Mouse (Mus musculus) ES-Bruce4 (cell line): Measurements from ENCODE around the gene Lamb2. TPM values are rescaled to one million over a fixed set of nuclear protein-coding genes. Genes with fewer than 3 reads are reported as not detected.
A peak's percentile ranks its signal among the peaks of the same experiment; 100 is the strongest.

Experiments used
- H3K27ac ChIP-seq: 2 replicates; pipeline ENCODE4 v1.5.1; 2012; ENCODE audit warnings: low read length, inconsistent platforms; ENCODE audit not compliant: insufficient read depth
- H3K27me3 ChIP-seq: 2 replicates; pipeline ENCODE4 v1.6.1; 2012; ENCODE audit warnings: mild to moderate bottlenecking, low read length, inconsistent platforms; ENCODE audit not compliant: control insufficient read depth, poor library complexity, insufficient read depth, severe bottlenecking
- H3K36me3 ChIP-seq: 2 replicates; pipeline ENCODE4 v1.6.1; 2012; ENCODE audit warnings: inconsistent platforms, mild to moderate bottlenecking, low read length, moderate library complexity; ENCODE audit not compliant: control insufficient read depth, poor library complexity, insufficient read depth, severe bottlenecking
- H3K4me1 ChIP-seq: one replicate; pipeline ENCODE4 v1.8.1; 2011; ENCODE audit warnings: low read length; ENCODE audit not compliant: control insufficient read depth, insufficient read depth
- H3K4me3 ChIP-seq: 2 replicates; pipeline ENCODE4 v1.5.1; 2011; ENCODE audit warnings: low read depth, mild to moderate bottlenecking, low read length
- H3K9ac ChIP-seq: 2 replicates; pipeline ENCODE4 v1.6.1; 2012; ENCODE audit warnings: low read depth, mild to moderate bottlenecking, inconsistent platforms; ENCODE audit not compliant: poor library complexity, severe bottlenecking
- H3K9me3 ChIP-seq: replicated peaks from 2 replicates; pipeline ENCODE4 v1.6.1; 2012; ENCODE audit warnings: mild to moderate bottlenecking, low read length, inconsistent platforms; ENCODE audit not compliant: control insufficient read depth, poor library complexity, insufficient read depth, severe bottlenecking
- CTCF ChIP-seq: IDR thresholded peaks from one replicate; pipeline ENCODE4 v1.8.1; 2011; ENCODE audit warnings: low read depth, low read length
- EP300 ChIP-seq: IDR thresholded peaks from 2 replicates; pipeline ENCODE4 v1.6.1; 2011; ENCODE audit warnings: low read depth, low read length; ENCODE audit not compliant: insufficient read depth
- POLR2A ChIP-seq: IDR thresholded peaks from one replicate; pipeline ENCODE4 v1.8.1; 2011; ENCODE audit warnings: low read length; ENCODE audit not compliant: insufficient read depth
- polyA plus RNA-seq: library from polyadenylated mRNA; stranded (reverse); fragments of >200 nt; gene quantifications from 2 replicates; pipeline ENCODE4 v1.2.4, GENCODE M21; 2011; ENCODE audit warnings: low read depth; ENCODE audit not compliant: missing spikeins, insufficient read depth, insufficient read length

The Lamb2 gene
- polyA plus RNA-seq, 1 experiment: 39.0 TPM

DNA sequence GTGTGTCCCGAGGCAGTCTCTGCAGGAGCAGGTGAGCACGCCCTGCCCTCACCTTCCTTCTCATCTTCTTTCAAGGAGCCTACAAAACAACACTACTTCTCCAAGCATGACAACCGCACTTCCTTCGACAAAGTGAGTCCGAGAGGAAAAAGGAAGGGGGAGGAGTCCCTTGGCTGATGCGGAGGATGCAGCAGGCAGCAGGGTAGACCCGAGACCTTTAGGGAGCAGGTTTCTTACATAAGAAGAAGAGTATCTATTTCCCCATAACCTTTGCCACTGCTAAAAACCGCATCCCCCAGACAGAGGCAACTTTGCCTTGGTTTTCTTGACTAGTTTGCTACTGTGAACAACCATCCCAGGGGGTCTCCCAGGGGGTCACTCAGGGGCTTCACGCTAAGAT, 34.4 kb upstream of the Lamb2 start:
- Histone ChIP-seq H3K4me3 (no peak overlapping the region), H3K4me1 (no peaks in the 10 kb centered on the region)

DNA sequence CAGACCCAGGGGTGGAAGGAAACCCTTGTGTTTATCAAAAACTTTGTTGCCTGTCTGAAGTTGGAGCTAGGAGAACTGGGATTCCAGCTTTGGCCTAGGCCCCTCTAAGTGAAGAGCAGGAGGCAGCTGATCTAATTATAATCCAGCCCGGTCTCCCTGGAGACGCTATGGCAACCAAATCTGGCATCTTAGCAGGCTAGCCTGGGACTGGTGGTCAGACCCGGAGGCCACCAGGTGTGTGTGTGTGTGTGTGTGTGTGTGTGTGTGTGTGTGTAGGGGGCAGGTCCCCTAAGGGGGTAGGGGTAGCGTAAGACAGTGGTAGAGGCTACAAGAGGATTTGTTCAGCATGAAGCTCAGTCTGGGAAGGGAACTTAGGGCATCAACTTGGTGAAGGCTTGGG, 29.7 kb upstream of the Lamb2 start:
- Histone ChIP-seq H3K27ac (no peak overlapping the region), H3K9ac (no peak overlapping the region), H3K36me3 (no peaks in the 10 kb centered on the region), H3K4me3 (no peak overlapping the region), H3K4me1 (no peaks in the 10 kb centered on the region), H3K27me3 (no peaks in the 10 kb centered on the region), H3K9me3 (no peaks in the 10 kb centered on the region)
- TF ChIP-seq POLR2A: no peak
- TF ChIP-seq EP300: no peak
- TF ChIP-seq CTCF: no peak

More for the DNA sequence above, 34.4 kb upstream of the Lamb2 start:
- TF ChIP-seq POLR2A: no peak
- Histone ChIP-seq H3K36me3 (no peaks in the 10 kb centered on the region), H3K9ac (no peak overlapping the region), H3K9me3 (no peaks in the 10 kb centered on the region), H3K27ac (no peak overlapping the region), H3K27me3 (no peaks in the 10 kb centered on the region)

- Histone ChIP-seq H3K27me3 (no peaks in the 10 kb centered on the region), H3K36me3 (no peaks in the 10 kb centered on the region), H3K9ac (no peak overlapping the region), H3K9me3 (no peaks in the 10 kb centered on the region), H3K27ac (no peak overlapping the region), H3K4me3 (no peak overlapping the region), H3K4me1 (peaks cover 2% of the 10 kb centered on the region)
- TF ChIP-seq EP300: no peak
- TF ChIP-seq CTCF: no peak
- TF ChIP-seq POLR2A: no peak
Measured at GRCm38 (mm10) chr9:108450292-108451169, 29.0 kb upstream of the Lamb2 start.

DNA sequence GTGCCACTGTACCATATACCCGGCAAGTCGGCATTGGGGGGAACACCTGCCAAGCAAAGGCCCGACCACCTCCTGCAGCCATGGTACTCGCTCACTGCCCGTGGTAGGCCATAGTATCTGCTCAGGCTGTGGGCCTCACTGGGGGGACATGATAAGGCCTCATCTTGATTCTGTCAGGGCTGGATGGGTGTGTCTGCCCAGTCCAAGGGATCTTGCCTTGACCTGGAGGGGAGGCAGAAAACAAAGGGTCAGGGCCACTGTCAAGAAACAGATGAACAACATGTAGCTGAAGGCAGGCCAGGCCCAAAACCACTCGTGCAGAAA, 28.4 kb upstream of the Lamb2 start:
- TF ChIP-seq EP300: no peak
- no peak for TF ChIP-seq POLR2A
- TF ChIP-seq CTCF: no peak
- no peaks in the 10 kb centered on the region for H3K27me3 ChIP-seq
- peaks cover 7% of the 10 kb centered on the region for H3K4me1 ChIP-seq
- H3K9ac ChIP-seq: no peak overlapping the region
- H3K9me3 ChIP-seq: no peaks in the 10 kb centered on the region
- H3K36me3 ChIP-seq: no peaks in the 10 kb centered on the region
- H3K4me3 ChIP-seq: no peak overlapping the region
- no peak overlapping the region for H3K27ac ChIP-seq

GRCm38 (mm10) chr9:108451519-108452160, 27.9 kb upstream of the Lamb2 start:
- H3K9me3 ChIP-seq: no peaks in the 10 kb centered on the region
- peak overlapping the region; percentile 69 for H3K4me3 ChIP-seq
- no peak overlapping the region for H3K27ac ChIP-seq
- H3K4me1 ChIP-seq: peaks cover 7% of the 10 kb centered on the region
- no peaks in the 10 kb centered on the region for H3K36me3 ChIP-seq
- no peak for TF ChIP-seq CTCF
- H3K9ac ChIP-seq: peak overlapping the region; percentile 72
- no peaks in the 10 kb centered on the region for H3K27me3 ChIP-seq

DNA sequence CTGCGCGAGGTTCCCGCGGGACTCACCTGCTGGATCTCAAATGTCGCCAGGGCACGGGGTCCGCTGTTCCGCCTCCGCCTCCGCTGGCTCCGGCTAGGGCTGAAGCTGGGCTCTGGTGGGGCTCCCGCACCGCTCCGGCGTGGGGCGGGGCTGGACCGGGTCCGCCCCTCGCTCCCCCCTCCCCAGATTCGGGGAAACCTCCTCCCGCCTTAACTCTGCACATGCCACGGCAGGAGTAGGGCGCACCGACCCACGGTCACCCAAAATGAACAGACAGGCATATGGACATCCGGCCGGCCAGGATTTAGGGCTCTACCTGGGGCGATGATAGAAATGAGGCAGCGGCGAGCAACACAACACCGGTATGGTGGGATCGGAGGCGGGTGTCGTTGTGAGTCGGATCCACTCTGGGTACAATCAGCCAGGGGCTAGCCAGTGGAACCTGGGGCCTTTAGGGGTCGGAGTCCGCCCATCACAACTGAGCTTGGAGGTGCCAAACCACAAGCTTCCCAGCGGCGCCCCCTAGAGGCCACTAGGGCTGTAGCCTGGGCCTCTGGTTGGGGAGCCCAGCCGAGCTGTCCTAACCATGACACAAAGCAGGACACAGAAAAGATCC, 27.1 kb upstream of the Lamb2 start:
- Histone ChIP-seq H3K4me1 (peaks cover 7% of the 10 kb centered on the region), H3K9me3 (no peaks in the 10 kb centered on the region), H3K27me3 (no peaks in the 10 kb centered on the region), H3K9ac (peak overlapping the region; percentile 72), H3K36me3 (no peaks in the 10 kb centered on the region), H3K27ac (no peak overlapping the region), H3K4me3 (peak overlapping the region; percentile 69)
- TF ChIP-seq CTCF (peak; percentile 78), POLR2A (no peak), EP300 (no peak)
